Mouse (Mus musculus) left cerebral cortex, adult 9 months (tissue): ENCODE measurements around the gene Aloxe3.

Experiments
- DNase-seq, 2 experiments: peaks; one replicate each; pipeline ENCODE4 v3.0.0; 2022; ENCODE audit warnings: low spot score in 2 of 2

Aloxe3 gene

GRCm38 (mm10) chr11:69095511-69096231 lies 30.0 kb upstream of the Aloxe3 start:
- no peak for DNase-seq

GRCm38 (mm10) chr11:69096360-69096986 lies 29.2 kb upstream of the Aloxe3 start:
- DNase-seq: no peak

GRCm38 (mm10) chr11:69096987-69097900 lies 28.5 kb upstream of the Aloxe3 start:
- DNase-seq: peak; percentile 93 to 98

- peak in 1 of 2 experiments; percentile 50 for DNase-seq
Observed at GRCm38 (mm10) chr11:69098039-69098761, 27.5 kb upstream of the Aloxe3 start.

- peak; percentile 92 to 98 for DNase-seq
Observed at GRCm38 (mm10) chr11:69098762-69099091, 27.0 kb upstream of the Aloxe3 start.

- DNase-seq: peak in 1 of 2 experiments; percentile 69
Observed at GRCm38 (mm10) chr11:69099177-69099914, 26.4 kb upstream of the Aloxe3 start.

GRCm38 (mm10) chr11:69099915-69100345 lies 25.8 kb upstream of the Aloxe3 start:
- peak in 1 of 2 experiments; percentile 91 for DNase-seq

- no peak for DNase-seq
Observed at GRCm38 (mm10) chr11:69100639-69101360, 24.9 kb upstream of the Aloxe3 start.

- DNase-seq: no peak
Observed at GRCm38 (mm10) chr11:69101604-69102402, 23.9 kb upstream of the Aloxe3 start.

- DNase-seq: peak in 1 of 2 experiments; percentile 36
Observed at GRCm38 (mm10) chr11:69102403-69102725, 23.3 kb upstream of the Aloxe3 start.

GRCm38 (mm10) chr11:69103121-69103520 lies 22.6 kb upstream of the Aloxe3 start:
- no peak for DNase-seq

- DNase-seq: no peak
Observed at GRCm38 (mm10) chr11:69103531-69104435, 21.9 kb upstream of the Aloxe3 start.

GRCm38 (mm10) chr11:69104487-69104886 lies 21.2 kb upstream of the Aloxe3 start:
- DNase-seq: no peak

GRCm38 (mm10) chr11:69105227-69105626 lies 20.5 kb upstream of the Aloxe3 start:
- no peak for DNase-seq

GRCm38 (mm10) chr11:69105796-69106195 lies 19.9 kb upstream of the Aloxe3 start:
- no peak for DNase-seq

GRCm38 (mm10) chr11:69106299-69106698 lies 19.4 kb upstream of the Aloxe3 start:
- no peak for DNase-seq

GRCm38 (mm10) chr11:69106842-69107241 lies 18.9 kb upstream of the Aloxe3 start:
- DNase-seq: no peak

GRCm38 (mm10) chr11:69107676-69108075 lies 18.0 kb upstream of the Aloxe3 start:
- DNase-seq: no peak

- DNase-seq: no peak
Observed at GRCm38 (mm10) chr11:69108223-69108622, 17.5 kb upstream of the Aloxe3 start.
